Mouse (Mus musculus) liver, postnatal 0 days (tissue): Measurements from ENCODE around the gene Bhlhe40.

Experiments used
- CTCF ChIP-seq: sonication (generic); IDR thresholded peaks from 2 replicates; pipeline ENCODE4 v1.5.1; 2016; ENCODE audit warnings: antibody characterized with exemption, low read depth
- EP300 ChIP-seq: IDR thresholded peaks from 2 replicates; pipeline ENCODE4 v1.6.1; 2016; ENCODE audit warnings: antibody characterized with exemption, low read depth, mild to moderate bottlenecking

DNA sequence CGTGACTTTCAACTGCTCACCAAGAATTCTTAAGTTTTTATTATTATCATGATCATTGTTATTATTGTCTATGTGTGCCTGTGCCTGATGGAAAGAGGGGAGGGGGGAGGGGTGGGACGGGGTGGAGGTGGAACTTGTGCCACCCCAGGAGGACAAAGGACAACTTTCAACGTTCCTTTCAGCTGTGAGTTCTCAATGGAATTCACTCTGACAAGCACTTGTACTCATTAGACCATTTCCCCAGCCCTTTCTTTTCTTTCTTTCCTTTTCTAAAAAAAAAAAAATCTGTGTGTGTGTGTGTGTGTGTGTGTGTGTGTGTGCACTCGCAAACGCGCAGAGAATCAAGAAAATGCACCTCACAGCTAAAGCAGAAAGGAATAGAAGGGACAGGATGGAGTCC lies 12.4 kb upstream of the Bhlhe40 start:
- TF ChIP-seq CTCF: no peak
- no peak for TF ChIP-seq EP300
